Mouse (Mus musculus): ENCODE data around the gene Melk. TPM values are rescaled to one million over a fixed set of nuclear protein-coding genes. Genes with fewer than 3 reads are reported as not detected.

Melk gene
- polyA plus RNA-seq, 1 experiment: 95.6 TPM

GRCm38 (mm10) chr4:44335006-44335405 is 34.3 kb downstream of the Melk start:
- Histone ChIP-seq H3K4me3 (ENCODE audit: low read depth, low read length) (no peak overlapping the region), H3K36me3 (ENCODE audit: control insufficient read depth, insufficient read depth, low read length, poor library complexity, severe bottlenecking) (peaks cover 12% of the 10 kb centered on the region), H3K27me3 (ENCODE audit: control insufficient read depth, insufficient read depth, low read length, poor library complexity, severe bottlenecking) (no peaks in the 10 kb centered on the region), H3K9me3 (replicated peaks; ENCODE audit: control insufficient read depth, insufficient read depth, low read length, poor library complexity, severe bottlenecking) (no peaks in the 10 kb centered on the region), H3K9ac (ENCODE audit: low read depth, poor library complexity, severe bottlenecking) (no peak overlapping the region), H3K4me1 (ENCODE audit: control insufficient read depth, insufficient read depth, low read length) (no peaks in the 10 kb centered on the region), H3K27ac (ENCODE audit: insufficient read depth, low read length) (no peak overlapping the region)
- no peak for TF ChIP-seq CTCF (IDR thresholded peaks at IDR 0.05; ENCODE audit: low read depth, low read length)
- no peak for TF ChIP-seq POLR2A (IDR thresholded peaks at IDR 0.05; ENCODE audit: insufficient read depth, low read length)
- no peak for TF ChIP-seq EP300 (IDR thresholded peaks at IDR 0.05; ENCODE audit: insufficient read depth, low read depth, low read length)

DNA sequence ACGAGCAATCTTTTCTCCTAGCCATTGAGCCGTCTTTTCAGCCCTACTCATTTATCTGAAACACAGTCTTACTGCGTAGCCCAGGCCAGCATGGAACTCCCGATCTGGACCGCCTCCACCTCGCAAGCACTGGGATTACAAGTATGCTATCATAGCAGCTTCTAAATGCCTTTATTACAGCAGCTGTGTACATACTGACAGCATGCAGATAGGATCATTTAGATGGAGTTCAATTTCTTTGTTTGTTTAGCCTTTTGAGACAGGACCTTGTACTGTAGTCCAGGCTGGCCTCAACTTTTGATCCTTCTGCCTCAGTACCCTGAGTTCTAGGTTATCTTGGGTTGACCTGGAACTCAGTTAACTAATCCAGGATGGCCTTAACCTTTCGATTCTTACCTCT is 61.0 kb downstream of the Melk start:
- H3K27ac ChIP-seq (ENCODE audit: insufficient read depth, low read length): no peak overlapping the region
- no peaks in the 10 kb centered on the region for H3K27me3 ChIP-seq (ENCODE audit: control insufficient read depth, insufficient read depth, low read length, poor library complexity, severe bottlenecking)
- no peaks in the 10 kb centered on the region for H3K9me3 ChIP-seq (replicated peaks; ENCODE audit: control insufficient read depth, insufficient read depth, low read length, poor library complexity, severe bottlenecking)
- TF ChIP-seq CTCF (IDR thresholded peaks at IDR 0.05; ENCODE audit: low read depth, low read length): no peak
- no peak for TF ChIP-seq POLR2A (IDR thresholded peaks at IDR 0.05; ENCODE audit: insufficient read depth, low read length)
- no peak for TF ChIP-seq EP300 (IDR thresholded peaks at IDR 0.05; ENCODE audit: insufficient read depth, low read depth, low read length)
- H3K36me3 ChIP-seq (ENCODE audit: control insufficient read depth, insufficient read depth, low read length, poor library complexity, severe bottlenecking): 0 out of 2 replicates have a peak, but pooled peaks cover 2% of the 10 kb centered on the region
- H3K4me3 ChIP-seq (ENCODE audit: low read depth, low read length): no peak overlapping the region
- H3K4me1 ChIP-seq (ENCODE audit: control insufficient read depth, insufficient read depth, low read length): no peaks in the 10 kb centered on the region
- no peak overlapping the region for H3K9ac ChIP-seq (ENCODE audit: low read depth, poor library complexity, severe bottlenecking)

- Histone ChIP-seq H3K27me3 (ENCODE audit: control insufficient read depth, insufficient read depth, low read length, poor library complexity, severe bottlenecking) (no peaks in the 10 kb centered on the region), H3K27ac (ENCODE audit: insufficient read depth, low read length) (no peak overlapping the region), H3K9ac (ENCODE audit: low read depth, poor library complexity, severe bottlenecking) (no peak overlapping the region), H3K4me1 (ENCODE audit: control insufficient read depth, insufficient read depth, low read length) (no peaks in the 10 kb centered on the region), H3K4me3 (ENCODE audit: low read depth, low read length) (no peak overlapping the region), H3K36me3 (ENCODE audit: control insufficient read depth, insufficient read depth, low read length, poor library complexity, severe bottlenecking) (0 out of 2 replicates have a peak, but pooled peaks cover 2% of the 10 kb centered on the region), H3K9me3 (replicated peaks; ENCODE audit: control insufficient read depth, insufficient read depth, low read length, poor library complexity, severe bottlenecking) (no peaks in the 10 kb centered on the region)
- TF ChIP-seq POLR2A (IDR thresholded peaks at IDR 0.05; ENCODE audit: insufficient read depth, low read length) (no peak), CTCF (IDR thresholded peaks at IDR 0.05; ENCODE audit: low read depth, low read length) (no peak), EP300 (IDR thresholded peaks at IDR 0.05; ENCODE audit: insufficient read depth, low read depth, low read length) (no peak)
Measured at GRCm38 (mm10) chr4:44363434-44364013, 62.8 kb downstream of the Melk start.

GRCm38 (mm10) chr4:44392231-44393216 is 91.8 kb downstream of the Melk start:
- Histone ChIP-seq H3K27me3 (ENCODE audit: control insufficient read depth, insufficient read depth, low read length, poor library complexity, severe bottlenecking) (no peaks in the 10 kb centered on the region), H3K9ac (ENCODE audit: low read depth, poor library complexity, severe bottlenecking) (no peak overlapping the region), H3K36me3 (ENCODE audit: control insufficient read depth, insufficient read depth, low read length, poor library complexity, severe bottlenecking) (no peaks in the 10 kb centered on the region), H3K4me1 (ENCODE audit: control insufficient read depth, insufficient read depth, low read length) (no peaks in the 10 kb centered on the region), H3K27ac (ENCODE audit: insufficient read depth, low read length) (no peak overlapping the region), H3K4me3 (ENCODE audit: low read depth, low read length) (peak overlapping the region; percentile 12; the same call in 1 of the 2 replicates), H3K9me3 (replicated peaks; ENCODE audit: control insufficient read depth, insufficient read depth, low read length, poor library complexity, severe bottlenecking) (no peaks in the 10 kb centered on the region)
- TF ChIP-seq CTCF (IDR thresholded peaks at IDR 0.05; ENCODE audit: low read depth, low read length) (no peak), POLR2A (IDR thresholded peaks at IDR 0.05; ENCODE audit: insufficient read depth, low read length) (no peak), EP300 (IDR thresholded peaks at IDR 0.05; ENCODE audit: insufficient read depth, low read depth, low read length) (no peak)

- Histone ChIP-seq H3K9ac (ENCODE audit: low read depth, poor library complexity, severe bottlenecking) (no peak overlapping the region), H3K9me3 (replicated peaks; ENCODE audit: control insufficient read depth, insufficient read depth, low read length, poor library complexity, severe bottlenecking) (no peaks in the 10 kb centered on the region), H3K27me3 (ENCODE audit: control insufficient read depth, insufficient read depth, low read length, poor library complexity, severe bottlenecking) (no peaks in the 10 kb centered on the region), H3K4me3 (ENCODE audit: low read depth, low read length) (no peak overlapping the region), H3K4me1 (ENCODE audit: control insufficient read depth, insufficient read depth, low read length) (no peaks in the 10 kb centered on the region), H3K36me3 (ENCODE audit: control insufficient read depth, insufficient read depth, low read length, poor library complexity, severe bottlenecking) (no peaks in the 10 kb centered on the region), H3K27ac (ENCODE audit: insufficient read depth, low read length) (no peak overlapping the region)
- TF ChIP-seq CTCF (IDR thresholded peaks at IDR 0.05; ENCODE audit: low read depth, low read length) (peak; percentile 77), EP300 (IDR thresholded peaks at IDR 0.05; ENCODE audit: insufficient read depth, low read depth, low read length) (no peak)
Measured at GRCm38 (mm10) chr4:44402607-44403006, 101.9 kb downstream of the Melk start.

- Histone ChIP-seq H3K9me3 (replicated peaks; ENCODE audit: control insufficient read depth, insufficient read depth, low read length, poor library complexity, severe bottlenecking) (no peaks in the 10 kb centered on the region), H3K9ac (ENCODE audit: low read depth, poor library complexity, severe bottlenecking) (no peak overlapping the region), H3K36me3 (ENCODE audit: control insufficient read depth, insufficient read depth, low read length, poor library complexity, severe bottlenecking) (no peaks in the 10 kb centered on the region), H3K4me3 (ENCODE audit: low read depth, low read length) (no peak overlapping the region), H3K27ac (ENCODE audit: insufficient read depth, low read length) (no peak overlapping the region), H3K27me3 (ENCODE audit: control insufficient read depth, insufficient read depth, low read length, poor library complexity, severe bottlenecking) (no peaks in the 10 kb centered on the region), H3K4me1 (ENCODE audit: control insufficient read depth, insufficient read depth, low read length) (no peaks in the 10 kb centered on the region)
- TF ChIP-seq POLR2A (IDR thresholded peaks at IDR 0.05; ENCODE audit: insufficient read depth, low read length): no peak
Measured at GRCm38 (mm10) chr4:44404487-44404886, 103.8 kb downstream of the Melk start.

Other genes with a start within 250 kb of the Melk start
- gene Gne, start 216.7 kb upstream of the Melk start, polyA plus RNA-seq (2011; ENCODE audit: insufficient read depth, insufficient read length, low read depth, missing spikeins): 28.6 and 40.7 TPM in 2 replicates
- 133 and 136 TPM in 2 replicates for gene Rnf38, start 67.1 kb upstream of the Melk start, polyA plus RNA-seq (2011; ENCODE audit: insufficient read depth, insufficient read length, low read depth, missing spikeins)